Mouse (Mus musculus): Measurements from ENCODE around the gene Zfand2b. TPM values are rescaled to one million over a fixed set of nuclear protein-coding genes. Genes with fewer than 3 reads are reported as not detected.

Gene Zfand2b
- total RNA-seq, 2 experiments from 2014 or later, result 14.2 to 15.3 TPM

DNA sequence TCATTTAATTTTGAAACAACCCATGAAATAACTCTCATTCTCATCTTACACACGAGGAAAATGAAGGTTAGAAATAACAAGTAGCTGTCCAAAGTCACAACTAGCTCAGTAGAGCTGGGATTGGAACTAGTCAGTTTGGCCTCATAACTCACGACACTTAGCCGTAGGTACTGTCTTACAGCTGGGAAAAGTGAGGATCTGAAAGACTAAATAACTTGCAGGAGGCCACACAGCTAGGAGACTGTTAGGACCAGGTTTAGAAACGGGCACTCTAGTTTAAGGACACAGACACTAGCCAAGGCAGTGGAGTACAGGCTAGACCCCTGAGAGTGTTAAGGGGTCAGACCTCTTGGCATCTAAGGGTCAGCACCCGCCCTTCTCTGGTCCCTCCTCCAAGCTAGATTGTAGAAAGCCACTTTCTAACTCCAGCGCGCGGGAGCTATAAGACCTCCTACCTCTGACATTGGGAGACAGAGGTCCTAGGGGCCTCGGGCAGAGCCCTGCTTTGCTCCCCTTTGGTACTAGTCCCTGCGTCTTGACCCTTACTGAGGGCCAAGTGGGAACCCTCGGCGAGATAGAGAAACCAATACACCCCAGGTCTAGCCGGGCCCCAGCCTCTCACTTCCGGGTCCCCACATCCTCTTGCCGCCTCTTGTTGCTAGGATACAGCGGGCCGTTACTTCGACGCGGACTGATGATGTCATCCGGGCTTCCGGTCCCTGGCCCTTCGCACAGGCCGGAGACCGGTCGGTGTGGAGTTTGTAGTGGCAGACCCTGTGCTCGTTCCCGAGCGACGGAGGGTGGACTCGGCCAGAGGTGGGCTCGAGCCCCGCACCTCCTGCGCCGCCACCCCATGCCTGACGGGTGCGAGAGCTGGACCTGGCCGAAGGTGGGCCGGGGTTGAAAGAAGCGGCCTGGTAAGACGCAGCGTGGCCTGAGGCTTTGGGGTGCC lies 42.0 kb downstream of the Zfand2b start, which contains the start of the genes Glb1l and Stk16:
Gene Glb1l (minus strand): TSS at position 678 of the 952 bp plus-strand sequence.
Gene Stk16 (plus strand): TSS at position 703 of the 952 bp plus-strand sequence.
- peak; percentile 92 for DNase-seq (ENCODE audit: low spot score)
- intact Hi-C loops (cut with DNase I), result loop anchor here (2.0 kb wide), 1 partner anchor 40 kb away; no protein-coding TSS in a partner anchor

DNA sequence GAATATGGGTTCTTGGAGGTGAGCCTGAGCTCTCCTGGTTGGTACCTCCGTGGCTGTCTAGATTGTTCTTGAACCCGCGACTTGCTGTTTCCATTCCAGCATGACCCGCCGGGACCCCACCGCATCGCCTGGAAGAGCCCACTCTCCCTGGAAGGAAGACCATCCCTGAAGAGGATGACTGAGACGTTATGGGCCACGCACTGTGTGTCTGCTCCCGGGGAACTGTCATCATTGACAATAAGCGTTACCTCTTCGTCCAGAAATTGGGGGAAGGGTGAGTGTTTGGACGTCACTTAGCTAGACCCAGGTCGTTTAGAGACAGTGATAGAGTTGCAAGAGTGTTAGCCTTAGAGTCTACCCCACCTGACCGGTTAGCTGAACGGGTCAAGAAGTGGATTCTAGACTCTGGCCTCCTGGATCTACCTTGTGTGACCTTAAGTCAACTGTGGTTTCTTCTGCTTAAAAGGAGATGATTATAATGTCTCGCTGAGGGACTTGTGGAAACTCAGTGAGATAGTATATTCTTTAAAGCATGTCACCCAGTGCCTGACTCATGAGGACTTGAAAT lies 42.8 kb downstream of the Zfand2b start:
- intact Hi-C loops (cut with DNase I), result loop anchor here (2.0 kb wide), 1 partner anchor 40 kb away; no protein-coding TSS in a partner anchor
- no peak for DNase-seq (ENCODE audit: low spot score)

DNA sequence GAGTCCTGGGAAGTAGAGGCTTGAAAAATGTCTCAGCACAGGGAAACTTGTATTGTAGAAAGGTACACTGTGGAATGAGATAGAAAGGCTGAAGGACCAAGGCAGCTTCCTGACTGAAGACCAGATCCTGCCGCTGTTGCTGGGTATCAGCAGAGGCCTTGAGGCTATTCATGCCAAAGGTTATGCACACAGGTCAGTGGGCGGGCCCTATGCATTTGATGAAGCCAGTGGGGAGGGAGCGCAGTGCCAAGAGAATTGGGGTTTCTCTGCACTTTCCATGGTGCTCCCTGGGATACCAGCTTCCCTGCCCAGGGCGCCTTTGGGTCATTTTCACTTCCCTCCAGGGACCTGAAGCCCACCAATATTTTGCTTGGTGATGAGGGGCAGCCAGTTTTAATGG lies 44.1 kb downstream of the Zfand2b start:
- no peak for DNase-seq (ENCODE audit: low spot score)

DNA sequence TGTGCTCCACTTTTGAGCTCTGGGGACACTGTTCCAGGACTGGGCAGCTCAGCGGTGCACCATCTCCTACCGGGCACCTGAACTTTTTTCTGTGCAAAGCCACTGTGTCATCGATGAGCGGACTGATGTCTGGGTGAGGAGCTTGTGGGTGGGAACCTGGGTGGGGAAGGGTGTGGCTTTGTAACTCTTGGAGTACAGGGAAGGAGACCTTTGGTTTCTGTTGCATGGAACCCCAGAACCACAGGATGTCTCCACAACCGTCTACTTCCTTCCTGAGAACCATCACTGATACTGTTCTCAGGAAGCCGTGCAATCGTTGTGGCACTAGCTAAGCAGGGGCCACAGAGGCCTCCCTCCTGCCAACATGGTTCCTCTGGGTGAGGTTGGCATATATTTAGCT lies 44.6 kb downstream of the Zfand2b start:
- intact Hi-C loops (cut with DNase I), result no loop called here
- DNase-seq (ENCODE audit: low spot score), result no peak

More for the DNA sequence above, 44.1 kb downstream of the Zfand2b start:
- intact Hi-C loops (cut with DNase I), result no loop called here

DNA sequence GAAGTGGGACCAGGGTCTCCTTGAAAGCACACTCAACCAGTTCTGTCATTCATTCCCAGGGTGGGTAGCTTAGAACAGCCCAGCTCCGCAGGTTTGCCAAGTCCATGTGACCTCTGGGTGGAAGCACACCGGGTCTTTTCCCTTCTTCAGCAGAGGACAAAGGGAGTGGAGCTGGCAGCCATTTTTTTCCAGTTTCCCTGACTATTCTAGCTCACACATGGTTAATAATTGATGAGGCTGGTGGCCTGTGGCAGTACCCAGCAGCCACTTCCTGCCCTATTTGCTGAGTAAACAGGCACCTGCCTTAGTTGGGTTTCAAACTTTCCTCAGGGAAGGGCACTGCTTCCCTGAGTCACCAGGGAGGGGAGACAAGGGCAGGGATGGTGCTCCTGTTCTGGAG lies 46.0 kb downstream of the Zfand2b start:
- DNase-seq (ENCODE audit: low spot score), result no peak
- intact Hi-C loops (cut with DNase I), result no loop called here

DNA sequence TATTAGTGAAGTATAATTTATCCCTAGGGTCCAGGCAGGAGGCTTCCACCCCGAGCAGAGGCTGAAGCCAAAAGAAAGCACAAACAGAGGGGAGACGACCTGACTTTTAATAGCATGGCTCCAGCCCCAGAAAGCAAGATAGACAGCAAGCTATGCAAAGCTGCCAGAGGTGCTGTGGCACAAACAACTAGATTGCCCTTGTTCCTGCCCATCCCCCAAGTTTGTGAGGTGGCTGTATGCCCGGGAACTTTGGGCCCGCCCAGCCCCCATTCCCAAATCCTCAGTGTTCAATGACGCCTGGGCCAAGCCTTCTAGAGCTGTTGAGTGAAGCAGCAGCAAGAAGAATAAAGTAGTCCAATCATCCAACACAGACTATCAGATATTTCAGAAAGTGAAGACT lies 46.4 kb downstream of the Zfand2b start:
- intact Hi-C loops (cut with DNase I), result no loop called here

DNA sequence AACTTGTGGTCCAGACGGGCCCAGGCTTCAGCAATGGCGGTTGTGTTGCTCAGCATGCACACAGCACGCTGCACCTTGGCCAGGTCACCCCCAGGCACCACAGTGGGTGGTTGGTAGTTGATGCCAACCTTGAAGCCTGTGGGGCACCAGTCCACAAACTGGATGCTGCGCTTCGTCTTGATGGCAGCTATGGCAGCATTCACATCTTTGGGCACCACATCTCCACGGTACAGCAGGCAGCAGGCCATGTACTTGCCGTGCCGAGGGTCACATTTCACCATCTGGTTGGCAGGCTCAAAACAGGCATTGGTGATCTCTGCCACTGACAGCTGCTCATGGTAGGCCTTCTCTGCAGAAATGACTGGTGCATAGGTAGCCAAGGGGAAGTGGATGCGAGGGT lies 47.3 kb downstream of the Zfand2b start:
- intact Hi-C loops (cut with DNase I), result no loop called here
- no peak for DNase-seq (ENCODE audit: low spot score)

More for the DNA sequence above, 46.4 kb downstream of the Zfand2b start:
- peak; percentile 38 for DNase-seq (ENCODE audit: low spot score)

DNA sequence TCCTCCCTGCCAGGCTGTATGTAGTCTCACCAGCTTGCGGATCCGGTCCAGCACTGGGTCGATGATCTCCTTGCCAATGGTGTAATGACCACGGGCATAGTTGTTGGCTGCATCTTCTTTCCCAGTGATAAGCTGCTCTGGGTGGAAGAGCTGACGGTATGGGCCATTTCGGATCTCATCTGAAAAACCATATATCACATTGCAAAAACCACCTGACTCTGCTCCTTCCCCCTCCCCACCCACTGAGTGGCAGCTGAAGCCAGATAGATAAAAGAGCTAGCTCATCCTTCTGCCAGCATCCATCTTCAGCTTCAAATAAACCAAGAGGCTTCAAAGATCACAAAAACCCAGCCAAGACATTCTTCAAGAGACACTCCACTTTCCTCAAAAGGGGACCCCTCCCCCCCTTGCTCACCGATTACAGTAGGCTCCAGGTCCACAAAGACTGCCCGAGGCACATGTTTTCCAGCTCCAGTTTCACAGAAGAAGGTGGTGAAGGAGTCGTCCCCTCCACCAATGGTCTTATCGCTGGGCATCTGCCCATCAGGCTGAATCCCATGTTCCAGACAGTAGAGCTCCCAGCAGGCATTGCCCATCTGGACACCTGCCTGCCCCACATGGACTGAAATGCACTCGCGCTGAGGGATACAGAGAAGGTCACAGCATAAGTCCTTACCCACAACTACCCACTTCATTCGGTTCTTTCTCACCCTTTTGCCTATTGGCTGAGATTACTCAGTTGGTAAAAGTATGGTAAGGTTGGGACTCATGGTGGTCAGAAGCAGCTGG lies 48.5 kb downstream of the Zfand2b start:
- intact Hi-C loops (cut with DNase I), result no loop called here
- peak; percentile 28 for DNase-seq (ENCODE audit: low spot score)

DNA sequence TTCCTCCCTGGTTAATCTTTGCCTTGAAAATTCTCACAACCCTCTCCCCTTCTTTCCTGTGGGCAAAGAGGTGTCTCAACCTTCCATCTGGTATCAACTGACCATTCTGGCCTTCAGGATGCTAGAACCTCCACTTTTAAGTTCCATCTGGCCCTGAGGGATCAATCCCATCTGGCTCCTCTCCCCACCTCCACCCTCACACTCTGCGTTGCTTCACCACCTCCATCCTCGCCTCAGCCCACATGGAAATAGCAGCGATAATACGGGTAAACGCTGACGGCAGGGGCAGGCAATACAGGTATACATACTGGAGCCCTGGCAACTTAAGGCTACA lies 49.4 kb downstream of the Zfand2b start:
- intact Hi-C loops (cut with DNase I), result loop anchor here (2.0 kb wide), 1 partner anchor 15 kb away; the partner anchor contains the start of gene A630095N17Rik
- no peak for DNase-seq (ENCODE audit: low spot score)

DNA sequence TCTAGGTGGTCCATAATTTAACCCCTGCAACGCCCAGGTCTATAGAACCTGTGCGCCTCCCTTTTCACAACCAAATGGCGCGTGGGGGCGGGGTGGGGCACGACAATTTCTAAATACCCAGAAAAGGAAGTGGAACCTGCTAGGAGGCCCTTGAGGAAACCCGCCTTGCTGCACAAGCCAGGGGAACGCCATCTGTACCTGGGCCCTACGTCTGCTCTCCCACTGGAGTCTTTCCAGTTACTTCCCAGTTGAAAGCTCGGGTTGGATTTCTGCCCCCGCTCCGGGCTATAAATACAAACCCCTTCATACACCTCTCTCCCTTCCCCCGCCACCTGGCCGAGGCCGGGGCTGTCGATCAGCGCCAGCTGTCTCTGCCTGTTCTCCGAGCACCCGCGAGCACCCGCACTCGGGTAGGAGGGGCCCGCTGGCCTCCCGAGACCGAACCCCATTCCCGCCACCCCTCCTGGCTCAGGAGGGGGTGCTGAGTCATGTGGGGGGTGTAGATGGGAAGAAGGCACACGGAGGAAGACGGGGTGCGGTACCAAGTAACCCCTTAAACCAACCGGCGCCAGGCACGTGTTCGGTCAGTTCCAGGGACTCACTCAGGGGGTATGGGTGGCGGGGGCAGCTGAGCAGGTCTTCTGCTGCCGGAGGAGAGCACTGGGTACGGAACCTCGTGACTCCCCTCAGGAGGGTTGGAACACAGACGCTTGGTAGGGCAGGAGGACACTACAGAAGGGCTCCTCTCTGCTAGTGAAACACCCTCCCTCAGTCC lies 50.0 kb downstream of the Zfand2b start:
- DNase-seq (ENCODE audit: low spot score), result peak; percentile 28
- intact Hi-C loops (cut with DNase I), result loop anchor here (2.0 kb wide), 1 partner anchor 14 kb away; the partner anchor contains the start of gene A630095N17Rik

DNA sequence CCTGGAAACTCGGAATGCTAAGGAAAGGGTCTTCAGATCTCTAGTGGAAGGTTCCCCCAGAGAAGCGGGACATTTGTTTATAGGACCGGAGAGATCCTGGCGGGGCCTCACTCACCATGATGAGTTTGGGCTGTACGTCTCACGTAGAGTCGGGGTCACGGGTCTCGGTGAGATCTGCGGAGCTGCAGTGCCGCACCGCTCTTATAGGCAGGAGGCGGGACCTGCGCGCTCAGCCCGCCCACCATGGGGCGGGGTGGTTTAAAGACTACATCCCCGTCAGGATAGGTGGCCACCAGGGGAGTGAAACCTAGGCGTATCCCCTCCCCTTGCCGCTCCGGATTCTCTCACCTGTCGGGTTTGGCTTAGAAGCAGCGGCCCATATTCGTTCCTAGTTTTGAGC lies 50.6 kb downstream of the Zfand2b start:
- peak; percentile 69 for DNase-seq (ENCODE audit: low spot score)
- intact Hi-C loops (cut with DNase I), result loop anchor here (2.0 kb wide), 1 partner anchor 14 kb away; the partner anchor contains the start of gene A630095N17Rik

DNA sequence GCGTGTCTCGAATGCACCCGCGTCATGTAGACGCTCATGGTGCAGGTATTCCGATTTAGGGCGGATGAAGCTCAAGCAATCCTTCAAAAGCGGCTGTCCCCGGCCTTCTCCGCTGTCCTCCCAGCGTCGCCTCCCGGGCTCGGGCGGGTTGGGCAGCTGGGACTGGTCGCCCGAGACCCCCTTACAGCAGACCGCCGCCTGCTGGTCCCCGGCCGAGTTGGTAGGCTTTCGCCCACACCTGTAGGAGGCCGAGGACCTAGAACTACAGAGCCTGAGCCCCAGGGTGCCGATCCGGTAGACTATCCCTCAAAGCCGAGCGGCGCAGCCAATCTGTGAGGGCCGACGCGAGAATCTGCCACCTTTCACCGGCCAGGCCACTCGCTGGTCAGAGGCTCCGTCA lies 51.1 kb downstream of the Zfand2b start, which contains the start of gene Tuba4a:
Gene Tuba4a (minus strand): TSS at position 335 of the 400 bp plus-strand sequence.
- DNase-seq (ENCODE audit: low spot score), result no peak
- intact Hi-C loops (cut with DNase I), result loop anchor here (2.0 kb wide), 1 partner anchor 13 kb away; the partner anchor contains the start of gene A630095N17Rik

Small RNA genes lying within 50 kb of the gene (microRNA-seq; reads per million reads assigned to microRNA genes)
- gene Gm27943, result not detected

Other genes starting within 250 kb of the Zfand2b start
- not detected for gene Cfap65, start 233.0 kb upstream of the Zfand2b start, total RNA-seq (2021)
- gene Ihh, start 217.0 kb upstream of the Zfand2b start, total RNA-seq (2021), result under 1 TPM in 1 of 2 experiments, not detected in 1; 0.11 TPM
- gene Nhej1, start 43.4 kb upstream of the Zfand2b start, total RNA-seq (2021), result 1 to 10 TPM; 3.9 to 4.0 TPM
- 1 to 10 TPM in 1 of 2 experiments, under 1 TPM in 1; 0.86 to 1.1 TPM for gene Slc23a3, start 34.8 kb upstream of the Zfand2b start, total RNA-seq (2021)
- 10 to 100 TPM; 21.3 to 23.7 TPM for gene Cnppd1, start 25.9 kb upstream of the Zfand2b start, total RNA-seq (2021)
- gene Retreg2, start 25.9 kb upstream of the Zfand2b start, total RNA-seq (2021), result 10 to 100 TPM; 19.5 to 23.5 TPM
- gene Abcb6, start 11.7 kb downstream of the Zfand2b start, total RNA-seq (2021), result 10 to 100 TPM; 26.1 to 29.6 TPM
- gene Ankzf1, start 23.5 kb downstream of the Zfand2b start, total RNA-seq (2021), result 10 to 100 TPM; 11.2 to 12.9 TPM
- 10 to 100 TPM; 68.2 to 72.9 TPM for gene Atg9a, start 23.6 kb downstream of the Zfand2b start, total RNA-seq (2021)
- 1 to 10 TPM; 2.3 to 4.0 TPM for gene Glb1l, start 42.2 kb downstream of the Zfand2b start, total RNA-seq (2021)
- gene Stk16, start 42.2 kb downstream of the Zfand2b start, total RNA-seq (2021), result 10 to 100 TPM; 45.2 to 48.8 TPM
- 1,000 to 10,000 TPM; 1,036 to 1,088 TPM for gene Tuba4a, start 51.2 kb downstream of the Zfand2b start, total RNA-seq (2021)
- not detected for gene A630095N17Rik, start 63.5 kb downstream of the Zfand2b start, total RNA-seq (2021)
- gene Dnajb2, start 67.8 kb downstream of the Zfand2b start, total RNA-seq (2021), result 100 to 1,000 TPM in 1 of 2 experiments, 10 to 100 TPM in 1; 90.4 to 100 TPM
- under 1 TPM; 0.86 to 0.92 TPM for gene Ptprn, start 95.9 kb downstream of the Zfand2b start, total RNA-seq (2021)
- not detected for gene Resp18, start 109.8 kb downstream of the Zfand2b start, total RNA-seq (2021)
- 10 to 100 TPM; 81.8 to 82.7 TPM for gene Dnpep, start 149.3 kb downstream of the Zfand2b start, total RNA-seq (2021)
- 1,000 to 10,000 TPM; 1,261 to 1,294 TPM for gene Des, start 191.7 kb downstream of the Zfand2b start, total RNA-seq (2021)
- gene Speg, start 206.7 kb downstream of the Zfand2b start, total RNA-seq (2021), result 100 to 1,000 TPM; 141 to 144 TPM